Mouse (Mus musculus) kidney, embryonic 14.5 days (tissue): ENCODE data around the gene Cbr2. TPM values are rescaled to one million over a fixed set of nuclear protein-coding genes. Genes with fewer than 3 reads are reported as not detected.

ENCODE experiments used
- ATAC-seq: fragments of 200-750 bp; cut with Nextera tagmentation; 2 replicates; pipeline ENCODE4 v1.8.0; 2017; ENCODE audit warnings: moderate number of reproducible peaks, mild to moderate bottlenecking, moderate TSS enrichment, moderate library complexity; ENCODE audit not compliant: low FRiP score, low TSS enrichment
- H3K27ac ChIP-seq: fragments of 300-500 bp; sonication (generic); 2 replicates; pipeline ENCODE4 v1.5.1; 2014; ENCODE audit warnings: low read depth, mild to moderate bottlenecking, low read length, moderate library complexity, mixed read lengths
- H3K27me3 ChIP-seq: fragments of 300-500 bp; sonication (generic); 2 replicates; pipeline ENCODE4 v1.6.1; 2014; ENCODE audit warnings: mild to moderate bottlenecking, low read length; ENCODE audit not compliant: control insufficient read depth, insufficient read depth
- H3K36me3 ChIP-seq: fragments of 300-500 bp; sonication (generic); 2 replicates; pipeline ENCODE4 v1.6.1; 2014; ENCODE audit warnings: low read length, mixed read lengths; ENCODE audit not compliant: control insufficient read depth, insufficient read depth
- H3K4me1 ChIP-seq: fragments of 300-500 bp; sonication (generic); 2 replicates; pipeline ENCODE4 v1.6.1; 2014; ENCODE audit warnings: low read length, mixed read lengths; ENCODE audit not compliant: control insufficient read depth, insufficient read depth
- H3K4me2 ChIP-seq: fragments of 300-500 bp; sonication (generic); replicated peaks from 2 replicates; pipeline ENCODE4 v1.6.1; 2014; ENCODE audit warnings: low read depth, mild to moderate bottlenecking, low read length
- H3K4me3 ChIP-seq: fragments of 300-500 bp; sonication (generic); 2 replicates; pipeline ENCODE4 v1.5.1; 2014; ENCODE audit warnings: mild to moderate bottlenecking, low read length
- H3K9ac ChIP-seq: fragments of 300-500 bp; sonication (generic); 2 replicates; pipeline ENCODE4 v1.6.1; 2014; ENCODE audit warnings: low read depth, mild to moderate bottlenecking, low read length, moderate library complexity
- H3K9me3 ChIP-seq: fragments of 300-500 bp; sonication (generic); 2 replicates; pipeline ENCODE4 v1.6.1; 2016; ENCODE audit warnings: low read length; ENCODE audit not compliant: control insufficient read depth
- WGBS: fragments of 180-500 bp; shearing (Covaris S2); extraction: QIAGEN DNeasy Blood & Tissue Kit; methylation state at CpG from one replicate; pipeline ENCODE4 v1.1.7; 2014; 5-methylcytosine and 5-hydroxymethylcytosine counted together
- polyA plus RNA-seq: library from polyadenylated mRNA; unstranded; fragments of >200 nt; fragmentation: Nextera tagmentation; extraction: Ambion mirVana; gene quantifications from 2 replicates; pipeline ENCODE4 v1.2.1, GENCODE M21; 2014

Gene Cbr2
- polyA plus RNA-seq, 1 experiment from 2014 or later: 0.47 TPM

DNA sequence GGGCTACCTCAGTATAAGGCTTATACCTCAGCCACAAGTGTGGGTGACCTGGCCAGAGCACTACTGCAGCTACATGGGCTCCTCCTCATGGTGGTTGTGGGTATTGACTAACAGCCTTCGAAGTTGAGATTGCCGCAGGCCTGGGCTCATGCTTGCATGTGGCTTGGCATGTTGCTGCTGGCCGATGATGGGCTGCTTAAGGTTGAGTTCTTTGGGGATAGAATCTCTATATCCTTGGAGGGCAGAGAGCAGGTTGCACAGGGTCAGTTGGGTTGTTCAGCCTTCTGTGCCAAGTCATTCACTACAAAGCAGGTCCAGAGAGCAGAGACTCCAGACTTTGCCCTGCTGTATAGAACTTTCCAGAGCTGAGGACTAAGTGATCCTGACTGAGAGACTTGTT, 52.0 kb downstream of the Cbr2 start:
- Histone ChIP-seq H3K9me3 (no peaks in the 10 kb centered on the region), H3K27me3 (no peaks in the 10 kb centered on the region), H3K9ac (no peak overlapping the region), H3K36me3 (peaks cover 53% of the 10 kb centered on the region), H3K27ac (no peak overlapping the region), H3K4me2 (no peak overlapping the region), H3K4me3 (no peak overlapping the region), H3K4me1 (no peaks in the 10 kb centered on the region)
- WGBS: 83% methylated on average over 3 of the region's 3 CpGs
- ATAC-seq: no peak

Other genes starting within 250 kb of the Cbr2 start
- 176 and 218 TPM in 2 replicates for gene Mrpl12, start 247.5 kb downstream of the Cbr2 start, polyA plus RNA-seq
- 65.3 and 79.1 TPM in 2 replicates for gene Slc25a10, start 240.3 kb downstream of the Cbr2 start, polyA plus RNA-seq
- 2.0 and 2.4 TPM in 2 replicates for gene Gcgr, start 201.4 kb downstream of the Cbr2 start, polyA plus RNA-seq
- 236 and 265 TPM in 2 replicates for gene Mcrip1, start 182.4 kb downstream of the Cbr2 start, polyA plus RNA-seq
- 0.58 and 0.89 TPM in 2 replicates for gene Ppp1r27, start 181.0 kb downstream of the Cbr2 start, polyA plus RNA-seq
- gene P4hb, start 158.9 kb downstream of the Cbr2 start, polyA plus RNA-seq: 558 and 716 TPM in 2 replicates
- gene Arhgdia, start 150.5 kb downstream of the Cbr2 start, polyA plus RNA-seq: 454 and 612 TPM in 2 replicates
- gene Alyref, start 133.7 kb downstream of the Cbr2 start, polyA plus RNA-seq: 594 and 799 TPM in 2 replicates
- gene Anapc11, start 133.7 kb downstream of the Cbr2 start, polyA plus RNA-seq: 212 and 242 TPM in 2 replicates
- 14.8 and 19.5 TPM in 2 replicates for gene Npb, start 123.6 kb downstream of the Cbr2 start, polyA plus RNA-seq
- gene Pcyt2, start 114.2 kb downstream of the Cbr2 start, polyA plus RNA-seq: 82.7 and 83.5 TPM in 2 replicates
- 23.8 and 28.6 TPM in 2 replicates for gene Sirt7, start 106.9 kb downstream of the Cbr2 start, polyA plus RNA-seq
- gene Mafg, start 98.5 kb downstream of the Cbr2 start, polyA plus RNA-seq: 26.9 and 27.9 TPM in 2 replicates
- gene Pycr1, start 88.3 kb downstream of the Cbr2 start, polyA plus RNA-seq: 19.9 and 21.8 TPM in 2 replicates
- gene Myadml2, start 84.0 kb downstream of the Cbr2 start, polyA plus RNA-seq: not detected in 2 replicates
- 6.9 and 9.9 TPM in 2 replicates for gene Notum, start 70.9 kb downstream of the Cbr2 start, polyA plus RNA-seq
- gene Aspscr1, start 59.1 kb downstream of the Cbr2 start, polyA plus RNA-seq: 107 and 124 TPM in 2 replicates
- 157 and 195 TPM in 2 replicates for gene Cenpx, start 18.4 kb downstream of the Cbr2 start, polyA plus RNA-seq
- gene Lrrc45, start 18.2 kb downstream of the Cbr2 start, polyA plus RNA-seq: 41.9 and 43.1 TPM in 2 replicates
- gene Rac3, start 10.6 kb downstream of the Cbr2 start, polyA plus RNA-seq: 5.0 and 28.7 TPM in 2 replicates
- 21.1 and 23.2 TPM in 2 replicates for gene Dcxr, start 4.8 kb downstream of the Cbr2 start, polyA plus RNA-seq
- 5.2 and 7.9 TPM in 2 replicates for gene Hmga1b, start 30.7 kb upstream of the Cbr2 start, polyA plus RNA-seq
- gene Rfng, start 52.1 kb upstream of the Cbr2 start, polyA plus RNA-seq: 19.3 and 26.2 TPM in 2 replicates
- 213 and 239 TPM in 2 replicates for gene Gps1, start 52.2 kb upstream of the Cbr2 start, polyA plus RNA-seq
- gene Dus1l, start 64.3 kb upstream of the Cbr2 start, polyA plus RNA-seq: 58.2 and 80.3 TPM in 2 replicates
- gene Fasn, start 92.4 kb upstream of the Cbr2 start, polyA plus RNA-seq: 54.9 and 79.9 TPM in 2 replicates
- gene Ccdc57, start 200.8 kb upstream of the Cbr2 start, polyA plus RNA-seq: 5.0 and 9.2 TPM in 2 replicates
- gene Slc16a3, start 216.4 kb upstream of the Cbr2 start, polyA plus RNA-seq: 21.8 and 21.9 TPM in 2 replicates